Mouse (Mus musculus) bone marrow macrophage, adult 2 months (primary cell): ENCODE results near the gene Rad51b.

ENCODE experiments used
- CTCF ChIP-seq: IDR thresholded peaks from 2 replicates; pipeline ENCODE4 v1.5.1; 2012; ENCODE audit warnings: low read depth, mild to moderate bottlenecking, low read length, moderate library complexity
- POLR2A ChIP-seq: IDR thresholded peaks from 2 replicates; pipeline ENCODE4 v1.6.1; 2012; ENCODE audit warnings: mild to moderate bottlenecking, low read depth, low read length, borderline replicate concordance

- TF ChIP-seq CTCF (no peak), POLR2A (no peak)
These were observed 516.7 kb downstream of the Rad51b start for GRCm38 (mm10) chr12:79813566-79814305.
